ENCODE assay signal across 10 mouse cellular contexts in genomic region chr5:143356686-143357388, GRCm38 (mm10). TPM values are rescaled to one million over a fixed set of nuclear protein-coding genes. Genes with fewer than 3 reads are reported as not detected.
DNase-seq lines count a peak whose midpoint lies in the region; ATAC-seq lines count a peak whose summit lies in the region.
"Had no signal": no experiment of that assay in that cellular context is flagged by ENCODE, and none has a peak within 500 bp of the region (broad histone marks: within the 10 kb centered on the region; RNA-seq: fewer than 3 reads in every experiment).

Grid2ip (plus strand) TSS chr5:143357338.

- 14% methylated on average over 17 of the region's 17 CpGs for WGBS in neural tube, embryonic 11.5 days
- 16% methylated on average over 17 of the region's 17 CpGs for WGBS in limb, embryonic 13.5 days

- no peaks in the 10 kb centered on the region for H3K9me3 ChIP-seq in neural tube, embryonic 11.5 days (ENCODE audit: control insufficient read depth, low read length)
- H3K9me3 ChIP-seq in limb, embryonic 13.5 days, result peaks cover 6% of the 10 kb centered on the region; the same call in 1 of the 2 replicates

- no peak for ATAC-seq in neural tube, embryonic 11.5 days (ENCODE audit: insufficient read depth, low FRiP score, low TSS enrichment)
- no peak for ATAC-seq in limb, embryonic 13.5 days (ENCODE audit: low FRiP score, low read depth)

- no peaks in the 10 kb centered on the region for H3K4me1 ChIP-seq in neural tube, embryonic 11.5 days (ENCODE audit: control insufficient read depth, insufficient read depth, low read length)
- H3K4me1 ChIP-seq in limb, embryonic 13.5 days, result peaks cover 6% of the 10 kb centered on the region

- H3K9ac ChIP-seq in neural tube, embryonic 11.5 days (ENCODE audit: low read length), result peak within 1 kb of the TSS; percentile 42
- H3K9ac ChIP-seq in limb, embryonic 13.5 days, result peak within 1 kb of the TSS; percentile 54
- H3K9ac ChIP-seq: liver, embryonic 14.5 days had no signal

- H3K4me2 ChIP-seq in neural tube, embryonic 11.5 days (ENCODE audit: low read depth), result peak within 1 kb of the TSS; percentile 36
- H3K4me2 ChIP-seq in limb, embryonic 13.5 days (replicated peaks), result peak within 1 kb of the TSS; percentile 60

- H3K36me3 ChIP-seq in neural tube, embryonic 11.5 days (ENCODE audit: control insufficient read depth, insufficient read depth, low read length), result no peaks in the 10 kb centered on the region
- H3K36me3 ChIP-seq in limb, embryonic 13.5 days, result no peaks in the 10 kb centered on the region

- DNase-seq in adrenal gland, adult 2 months, result peak; percentile 10
- DNase-seq in adrenal gland, postnatal 4 days (ENCODE audit: low spot score in 2 of 2), result no peak
- peak; percentile 42 for DNase-seq in neural tube, embryonic 11.5 days (ENCODE audit: low spot score)
- no peak for DNase-seq in neural tube, embryonic 10.5 days (ENCODE audit: extremely low spot score, low spot score)
- no peak for DNase-seq in B cell, adult 2 months
- DNase-seq in layer of hippocampus, postnatal 10 days (ENCODE audit: low spot score in 2 of 2), result no peak
- no peak for DNase-seq in spleen, postnatal 10 days (ENCODE audit: low spot score in 2 of 2)

- peaks cover 8% of the 10 kb centered on the region for H3K27me3 ChIP-seq in neural tube, embryonic 11.5 days (ENCODE audit: control insufficient read depth, insufficient read depth, low read length)
- peaks cover 57% of the 10 kb centered on the region for H3K27me3 ChIP-seq in limb, embryonic 13.5 days

- H3K4me3 ChIP-seq in neural tube, embryonic 11.5 days (ENCODE audit: low read depth, low read length), result peak within 1 kb of the TSS; percentile 8; the same call in 1 of the 2 replicates
- peak within 1 kb of the TSS; percentile 34 for H3K4me3 ChIP-seq in limb, embryonic 13.5 days

- H3K27ac ChIP-seq in neural tube, embryonic 11.5 days (ENCODE audit: low read depth, low read length), result no peak within 1 kb of the TSS
- H3K27ac ChIP-seq in limb, embryonic 13.5 days, result no peak within 1 kb of the TSS
- H3K27ac ChIP-seq: liver, embryonic 14.5 days had no signal

RNA-seq across cellular contexts. Expression of gene Grid2ip, which starts in this region (rescaled TPM):
- under 1 TPM; 0.24 to 0.29 TPM for total RNA-seq in adrenal gland, adult 2 months (2021)
- polyA plus RNA-seq in adrenal gland, adult 2 months (2012; rRNA removed), result 0.40 and 1.1 TPM in 2 replicates
- 1 to 10 TPM; 1.2 TPM for total RNA-seq in adrenal gland, postnatal 4 days (2021)
- 0.14 TPM in 1 of 2 replicates, not detected in the other for polyA plus RNA-seq in neural tube, embryonic 11.5 days (2014; fragmentation: Nextera tagmentation; extraction: Ambion mirVana)
- 0.68 and 0.78 TPM in 2 replicates for polyA plus RNA-seq in limb, embryonic 13.5 days (2015; fragmentation: Nextera tagmentation; extraction: Ambion mirVana)
- total RNA-seq in layer of hippocampus, postnatal 10 days (2021), result 1 to 10 TPM; 3.4 to 4.9 TPM
- total RNA-seq: gastrocnemius, adult 8-10 months had no signal

Comparison
In these comparisons a context has a peak if more than half of its experiments do, and no peak if none do; other contexts are left out.
1. Peak in DNase-seq, H3K4me3 ChIP-seq, H3K9ac ChIP-seq and H3K4me2 ChIP-seq in neural tube, embryonic 11.5 days; RNA of the gene not detected or under 1 TPM.